Mouse (Mus musculus): ENCODE data around the gene Pttg1.

Pttg1 gene

GRCm38 (mm10) chr11:43410291-43410690 lies 15.8 kb downstream of the Pttg1 start:
- DNase-seq (ENCODE audit: low read depth, low spot score): no peak

GRCm38 (mm10) chr11:43408888-43409287 lies 17.2 kb downstream of the Pttg1 start:
- DNase-seq (ENCODE audit: low read depth, low spot score): no peak

GRCm38 (mm10) chr11:43404150-43404807 lies 21.8 kb downstream of the Pttg1 start:
- no peak for DNase-seq (ENCODE audit: low read depth, low spot score)

GRCm38 (mm10) chr11:43400131-43400530 lies 25.9 kb downstream of the Pttg1 start:
- DNase-seq (ENCODE audit: low read depth, low spot score): no peak

GRCm38 (mm10) chr11:43399297-43399696 lies 26.8 kb downstream of the Pttg1 start:
- no peak for DNase-seq (ENCODE audit: low read depth, low spot score)

GRCm38 (mm10) chr11:43396672-43397071 lies 29.4 kb downstream of the Pttg1 start:
- DNase-seq (ENCODE audit: low read depth, low spot score): no peak

- no peak for DNase-seq (ENCODE audit: low read depth, low spot score)
Observed at GRCm38 (mm10) chr11:43396246-43396645, 29.8 kb downstream of the Pttg1 start.

GRCm38 (mm10) chr11:43395073-43395948 lies 30.7 kb downstream of the Pttg1 start:
- DNase-seq (ENCODE audit: low read depth, low spot score): no peak

GRCm38 (mm10) chr11:43393325-43393724 lies 32.7 kb downstream of the Pttg1 start:
- DNase-seq (ENCODE audit: low read depth, low spot score): no peak

GRCm38 (mm10) chr11:43392757-43393156 lies 33.3 kb downstream of the Pttg1 start:
- no peak for DNase-seq (ENCODE audit: low read depth, low spot score)

- no peak for DNase-seq (ENCODE audit: low read depth, low spot score)
Observed at GRCm38 (mm10) chr11:43389118-43389517, 36.9 kb downstream of the Pttg1 start.

GRCm38 (mm10) chr11:43388122-43389097 lies 37.6 kb downstream of the Pttg1 start:
- no peak for DNase-seq (ENCODE audit: low read depth, low spot score)

GRCm38 (mm10) chr11:43387004-43387880 lies 38.8 kb downstream of the Pttg1 start:
- no peak for DNase-seq (ENCODE audit: low read depth, low spot score)

GRCm38 (mm10) chr11:43385716-43386115 lies 40.3 kb downstream of the Pttg1 start:
- DNase-seq (ENCODE audit: low read depth, low spot score): no peak

- DNase-seq (ENCODE audit: low read depth, low spot score): no peak
Observed at GRCm38 (mm10) chr11:43385055-43385649, 40.9 kb downstream of the Pttg1 start.

GRCm38 (mm10) chr11:43383581-43383980 lies 42.5 kb downstream of the Pttg1 start:
- no peak for DNase-seq (ENCODE audit: low read depth, low spot score)

- DNase-seq (ENCODE audit: low read depth, low spot score): no peak
Observed at GRCm38 (mm10) chr11:43380901-43381300, 45.1 kb downstream of the Pttg1 start.

GRCm38 (mm10) chr11:43379911-43380485 lies 46.1 kb downstream of the Pttg1 start:
- DNase-seq (ENCODE audit: low read depth, low spot score): no peak

GRCm38 (mm10) chr11:43379488-43379887 lies 46.6 kb downstream of the Pttg1 start:
- DNase-seq (ENCODE audit: low read depth, low spot score): no peak

Measured in retina, adult 2 months (tissue).